Mouse (Mus musculus) intestine, embryonic 14.5 days (tissue): Measurements from ENCODE around the gene Gsdma. TPM values are rescaled to one million over a fixed set of nuclear protein-coding genes. Genes with fewer than 3 reads are reported as not detected.
A peak's percentile ranks its signal among the peaks of the same experiment; 100 is the strongest.

Experiments used
- ATAC-seq: fragments of 200-750 bp; cut with Nextera tagmentation; replicated peaks from 2 replicates; pipeline ENCODE4 v1.8.0; 2017; ENCODE audit warnings: low read depth, moderate number of reproducible peaks, moderate TSS enrichment, moderate library complexity; ENCODE audit not compliant: low FRiP score, low TSS enrichment
- DNase-seq: peaks from one replicate; pipeline ENCODE4 v3.0.0-alpha.2; 2018; ENCODE audit warnings: low spot score
- H3K27ac ChIP-seq: fragments of 300-500 bp; sonication (generic); 2 replicates; pipeline ENCODE4 v1.5.1; 2014; ENCODE audit warnings: low read depth, mild to moderate bottlenecking, control low read depth
- H3K27me3 ChIP-seq: fragments of 300-500 bp; sonication (generic); replicated peaks from 2 replicates; pipeline ENCODE4 v1.6.1; 2014; ENCODE audit warnings: low read length, control low read depth; ENCODE audit not compliant: control insufficient read depth, insufficient read depth
- H3K36me3 ChIP-seq: fragments of 300-500 bp; sonication (generic); 2 replicates; pipeline ENCODE4 v1.6.1; 2014; ENCODE audit warnings: low read length, control low read depth; ENCODE audit not compliant: control insufficient read depth, insufficient read depth
- H3K4me1 ChIP-seq: fragments of 300-500 bp; sonication (generic); replicated peaks from 2 replicates; pipeline ENCODE4 v1.6.1; 2014; ENCODE audit warnings: low read length, control low read depth, mixed read lengths; ENCODE audit not compliant: control insufficient read depth, insufficient read depth
- H3K4me2 ChIP-seq: fragments of 300-500 bp; sonication (generic); 2 replicates; pipeline ENCODE4 v1.6.1; 2014; ENCODE audit warnings: low read length
- H3K4me3 ChIP-seq: fragments of 300-500 bp; sonication (generic); 2 replicates; pipeline ENCODE4 v1.5.1; 2014; ENCODE audit warnings: low read depth, low read length, control low read depth, mixed read lengths
- H3K9ac ChIP-seq: fragments of 300-500 bp; sonication (generic); 2 replicates; pipeline ENCODE4 v1.6.1; 2014; ENCODE audit warnings: mild to moderate bottlenecking, low read length
- H3K9me3 ChIP-seq: fragments of 300-500 bp; sonication (generic); 2 replicates; pipeline ENCODE4 v1.6.1; 2016; ENCODE audit warnings: low read length, control low read depth; ENCODE audit not compliant: control insufficient read depth
- whole genome bisulfite sequencing: fragments of 180-500 bp; shearing (Covaris S2); extraction: QIAGEN DNeasy Blood & Tissue Kit; methylation state at CpG from one replicate; pipeline ENCODE4 v1.1.7; 2014; 5-methylcytosine and 5-hydroxymethylcytosine counted together
- polyA plus RNA-seq: library from polyadenylated mRNA; unstranded; fragments of >200 nt; fragmentation: Nextera tagmentation; extraction: Ambion mirVana; gene quantifications from 2 replicates; pipeline ENCODE4 v1.2.1, GENCODE M21; 2014

Gsdma gene
- polyA plus RNA-seq, 1 experiment from 2014 or later: not detected

DNA sequence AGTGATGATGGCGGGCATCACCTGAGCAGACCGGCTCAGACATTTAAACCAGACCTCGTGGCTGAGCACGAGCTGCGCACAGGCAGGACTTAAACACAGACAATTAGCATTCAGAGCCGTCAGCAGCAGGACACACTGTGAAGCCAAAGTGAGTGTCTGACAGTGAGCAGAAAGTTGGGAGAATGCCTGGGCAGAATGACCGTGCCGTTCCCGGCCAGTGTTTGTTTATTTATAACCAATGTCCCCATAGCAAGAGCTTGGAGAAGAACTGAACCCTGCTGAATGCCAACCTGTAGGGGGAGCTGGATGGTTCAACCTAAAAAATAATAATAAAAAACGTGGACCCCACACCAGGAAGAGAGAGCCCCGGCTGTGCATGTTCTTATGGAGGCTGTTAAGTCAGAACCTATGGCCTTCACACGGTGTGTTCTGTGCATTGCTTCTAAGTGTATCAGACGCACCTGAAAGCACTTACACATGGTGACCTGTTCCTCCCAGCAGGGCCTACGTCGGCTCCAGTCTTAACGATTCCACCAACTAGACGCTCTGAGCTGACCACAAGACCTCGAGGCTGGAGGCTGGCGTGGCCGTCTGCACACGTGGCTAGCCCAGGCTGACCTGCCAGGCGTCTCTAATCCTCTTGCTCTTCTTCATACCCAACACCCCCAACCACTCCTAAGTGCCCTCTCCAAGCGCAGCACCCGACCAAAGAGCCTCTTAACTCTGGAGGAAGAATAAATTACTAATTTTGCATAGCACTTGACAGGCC lies 57.5 kb downstream of the Gsdma start:
- H3K4me2 ChIP-seq: no peak overlapping the region
- H3K4me1 ChIP-seq: no peaks in the 10 kb centered on the region; the same call in 1 of the 2 replicates
- 50% methylated on average over 24 of the region's 24 CpGs for WGBS
- no peaks in the 10 kb centered on the region for H3K27me3 ChIP-seq
- no peaks in the 10 kb centered on the region for H3K9me3 ChIP-seq
- no peak for ATAC-seq
- H3K9ac ChIP-seq: no peak overlapping the region
- peak overlapping the region; percentile 25; the same call in 1 of the 2 replicates for H3K27ac ChIP-seq
- peaks cover 22% of the 10 kb centered on the region for H3K36me3 ChIP-seq
- H3K4me3 ChIP-seq: no peak overlapping the region
- DNase-seq: no peak

DNA sequence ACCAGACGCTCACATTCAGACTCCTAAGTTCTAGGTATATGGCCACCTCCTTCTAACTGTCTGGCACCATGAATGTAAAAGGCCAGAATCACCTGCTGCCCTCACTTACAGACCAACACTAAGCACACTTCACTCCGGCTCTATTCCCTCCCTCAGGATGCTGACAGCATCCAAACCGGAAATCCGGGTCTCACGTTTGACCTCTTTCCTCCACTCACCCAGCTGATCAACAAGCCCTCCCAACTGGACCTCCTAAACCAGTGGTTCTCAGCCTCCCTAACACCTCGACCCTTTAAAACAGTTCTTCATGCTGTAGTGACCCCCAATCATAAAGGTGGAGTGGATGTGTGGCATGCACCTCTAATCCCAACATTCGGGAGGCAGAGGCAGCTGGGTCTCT lies 58.9 kb downstream of the Gsdma start:
- Histone ChIP-seq H3K9ac (no peak overlapping the region), H3K4me3 (no peak overlapping the region), H3K27me3 (no peaks in the 10 kb centered on the region), H3K4me2 (no peak overlapping the region), H3K36me3 (peaks cover 24% of the 10 kb centered on the region), H3K9me3 (no peaks in the 10 kb centered on the region), H3K4me1 (no peaks in the 10 kb centered on the region; the same call in 1 of the 2 replicates), H3K27ac (no peak overlapping the region)
- DNase-seq: no peak
- 69% methylated on average over 7 of the region's 7 CpGs for WGBS
- ATAC-seq: no peak

DNA sequence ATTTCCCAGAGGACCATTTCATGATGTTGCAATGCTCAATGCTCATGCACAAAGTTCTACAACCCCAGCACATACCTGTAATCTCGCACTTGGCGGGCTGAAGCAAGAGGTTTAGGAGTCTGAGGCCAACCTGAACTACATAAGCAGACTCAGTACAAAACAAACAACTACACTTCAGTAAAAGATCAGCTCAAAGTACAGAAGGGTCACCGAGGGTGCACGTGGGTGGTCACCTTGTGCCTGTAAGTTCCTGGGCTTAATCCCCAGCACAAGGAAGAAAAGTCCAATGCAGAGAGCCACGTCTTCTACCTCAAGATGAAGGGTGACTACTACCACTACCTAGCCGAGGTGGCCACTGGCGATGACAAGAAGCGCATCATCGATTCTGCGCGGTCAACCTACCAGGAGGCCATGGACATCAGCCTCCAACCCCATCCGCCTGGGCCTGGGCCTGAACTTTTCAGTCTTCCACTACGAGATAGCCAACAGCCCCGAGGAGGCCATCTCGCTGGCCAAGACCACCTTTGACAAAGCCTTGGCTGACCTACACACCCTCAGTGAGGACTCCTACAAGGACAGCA lies 61.9 kb downstream of the Gsdma start:
- no peak overlapping the region for H3K4me2 ChIP-seq
- WGBS: 95% methylated on average over 15 of the region's 15 CpGs
- H3K4me1 ChIP-seq: peaks cover 5% of the 10 kb centered on the region; the same call in 1 of the 2 replicates
- no peak for DNase-seq
- no peak overlapping the region for H3K4me3 ChIP-seq
- ATAC-seq: no peak
- no peaks in the 10 kb centered on the region for H3K9me3 ChIP-seq
- H3K27me3 ChIP-seq: no peaks in the 10 kb centered on the region
- peaks cover 14% of the 10 kb centered on the region for H3K36me3 ChIP-seq
- H3K9ac ChIP-seq: no peak overlapping the region
- H3K27ac ChIP-seq: no peak overlapping the region

Other genes with a start within 250 kb of the Gsdma start
- gene Mien1, start 225.4 kb upstream of the Gsdma start, polyA plus RNA-seq: 109 and 123 TPM in 2 replicates
- 74.1 and 74.6 TPM in 2 replicates for gene Grb7, start 218.0 kb upstream of the Gsdma start, polyA plus RNA-seq
- gene Ikzf3, start 118.3 kb upstream of the Gsdma start, polyA plus RNA-seq: 0.16 and 0.19 TPM in 2 replicates
- gene Zpbp2, start 113.3 kb upstream of the Gsdma start, polyA plus RNA-seq: 0.28 and 0.57 TPM in 2 replicates
- 7.2 and 8.5 TPM in 2 replicates for gene Ormdl3, start 77.0 kb upstream of the Gsdma start, polyA plus RNA-seq
- gene Lrrc3c, start 66.1 kb upstream of the Gsdma start, polyA plus RNA-seq: not detected in 2 replicates
- 1.2 and 1.3 TPM in 2 replicates for gene Gm12355, start 38.7 kb upstream of the Gsdma start, polyA plus RNA-seq
- gene Gsdma3, start 38.0 kb upstream of the Gsdma start, polyA plus RNA-seq: not detected in 2 replicates
- not detected in 2 replicates for gene Gsdma2, start 17.6 kb upstream of the Gsdma start, polyA plus RNA-seq
- gene Psmd3, start 18.2 kb downstream of the Gsdma start, polyA plus RNA-seq: 141 and 149 TPM in 2 replicates
- not detected in 2 replicates for gene Csf3, start 36.9 kb downstream of the Gsdma start, polyA plus RNA-seq
- 43.0 and 48.0 TPM in 2 replicates for gene Med24, start 65.1 kb downstream of the Gsdma start, polyA plus RNA-seq
- 60.7 and 63.8 TPM in 2 replicates for gene Thra, start 76.3 kb downstream of the Gsdma start, polyA plus RNA-seq
- gene Nr1d1, start 111.0 kb downstream of the Gsdma start, polyA plus RNA-seq: 2.5 and 2.8 TPM in 2 replicates
- gene Msl1, start 131.2 kb downstream of the Gsdma start, polyA plus RNA-seq: 17.5 and 19.1 TPM in 2 replicates
- 34.5 and 37.3 TPM in 2 replicates for gene Casc3, start 140.6 kb downstream of the Gsdma start, polyA plus RNA-seq
- 1.5 and 2.2 TPM in 2 replicates for gene Rapgefl1, start 172.4 kb downstream of the Gsdma start, polyA plus RNA-seq
- 5.1 and 5.3 TPM in 2 replicates for gene Wipf2, start 199.3 kb downstream of the Gsdma start, polyA plus RNA-seq
- 32.5 and 32.9 TPM in 2 replicates for gene Cdc6, start 243.4 kb downstream of the Gsdma start, polyA plus RNA-seq